Mouse (Mus musculus) ES-E14 (cell line): Measurements from ENCODE around the gene Ccdc182.

Experiments
- CHD2 ChIP-seq: IDR thresholded peaks from 2 replicates; pipeline ENCODE4 v1.6.1; 2014; ENCODE audit warnings: mild to moderate bottlenecking, low read depth, low read length, inconsistent platforms
- HCFC1 ChIP-seq: IDR thresholded peaks from 2 replicates; pipeline ENCODE4 v1.6.1; 2012; ENCODE audit warnings: low read length, inconsistent platforms, borderline replicate concordance; ENCODE audit not compliant: insufficient read depth
- MAFK ChIP-seq: IDR thresholded peaks from 2 replicates; pipeline ENCODE4 v1.6.1; 2014; ENCODE audit warnings: mild to moderate bottlenecking, low read depth, low read length, inconsistent platforms; ENCODE audit not compliant: insufficient read depth
- ZC3H11A ChIP-seq: IDR thresholded peaks from 2 replicates; pipeline ENCODE4 v1.6.1; 2012; ENCODE audit warnings: low read depth, mild to moderate bottlenecking, inconsistent platforms, low read length, borderline replicate concordance
- ZNF384 ChIP-seq: IDR thresholded peaks from 2 replicates; pipeline ENCODE4 v1.6.1; 2012; ENCODE audit warnings: low read depth, low read length, inconsistent platforms

DNA sequence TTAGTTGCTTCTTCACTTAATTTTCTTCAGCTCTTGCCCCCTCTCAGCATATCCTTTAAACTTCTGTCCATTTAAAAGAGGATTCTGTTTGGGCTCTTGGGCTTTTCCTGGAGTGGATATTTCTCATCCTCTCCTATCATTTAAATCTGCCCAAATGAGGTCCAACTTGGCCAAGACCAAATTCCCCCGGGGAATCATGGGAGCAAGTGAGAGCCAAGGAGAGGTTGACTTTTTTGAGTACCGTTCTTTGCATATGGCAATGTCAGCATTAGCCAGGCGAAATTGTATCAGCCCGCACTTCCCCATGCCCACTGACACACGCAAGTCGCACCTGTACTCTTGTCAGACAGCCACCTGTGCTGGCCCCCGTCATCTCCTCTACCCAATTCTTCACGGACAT is 37.9 kb downstream of the Ccdc182 start:
- TF ChIP-seq ZNF384 (no peak), HCFC1 (no peak), MAFK (no peak), CHD2 (no peak), ZC3H11A (no peak)
